Mouse (Mus musculus) urinary bladder, postnatal 36 days (tissue): ENCODE data around the gene Nkiras2.
"Not testable (repeated sequence)": the region's sequence is repeated elsewhere in the genome, so short reads cannot be mapped to it uniquely, and the experiment has no call there.

Experiments used
- DNase-seq, 2 experiments: peaks; one replicate each; pipeline ENCODE4 v3.0.0; 2022; ENCODE audit warnings: low spot score in 2 of 2, mixed read lengths in 1 of 2

Gene Nkiras2

GRCm38 (mm10) chr11:100618761-100619484, at the start of gene Nkiras2:
Gene Nkiras2, plus strand, starts transcription at chr11:100619244.
- peak; percentile 31 to 47 for DNase-seq

- no peak for DNase-seq
Measured at GRCm38 (mm10) chr11:100569789-100570188, 49.3 kb upstream of the Nkiras2 start.

- peak; percentile 59 to 63 for DNase-seq
Measured at GRCm38 (mm10) chr11:100570430-100571201, 48.4 kb upstream of the Nkiras2 start.

GRCm38 (mm10) chr11:100571202-100571567, 47.9 kb upstream of the Nkiras2 start:
- no peak for DNase-seq

- DNase-seq = no peak
Measured at GRCm38 (mm10) chr11:100574188-100574587, 44.9 kb upstream of the Nkiras2 start.

- DNase-seq = peak; percentile 62 to 77
Measured at GRCm38 (mm10) chr11:100574708-100575483, 44.1 kb upstream of the Nkiras2 start, which contains the start of gene Cnp. Gene Cnp, plus strand, starts transcription at chr11:100574904.

GRCm38 (mm10) chr11:100575484-100575855, 43.6 kb upstream of the Nkiras2 start:
- no peak for DNase-seq

- no peak for DNase-seq
Measured at GRCm38 (mm10) chr11:100576256-100576655, 42.8 kb upstream of the Nkiras2 start.

GRCm38 (mm10) chr11:100577852-100578599, 41.0 kb upstream of the Nkiras2 start:
- DNase-seq = no peak

- DNase-seq = no peak
Measured at GRCm38 (mm10) chr11:100579116-100579799, 39.8 kb upstream of the Nkiras2 start.

- DNase-seq = no peak
Measured at GRCm38 (mm10) chr11:100580275-100580674, 38.8 kb upstream of the Nkiras2 start.

- no peak for DNase-seq
Measured at GRCm38 (mm10) chr11:100581756-100582155, 37.3 kb upstream of the Nkiras2 start.

GRCm38 (mm10) chr11:100582413-100582812, 36.6 kb upstream of the Nkiras2 start:
- not testable (repeated sequence) for DNase-seq

GRCm38 (mm10) chr11:100582836-100583235, 36.2 kb upstream of the Nkiras2 start:
- DNase-seq = no peak

GRCm38 (mm10) chr11:100584561-100584961, 34.5 kb upstream of the Nkiras2 start:
- DNase-seq = no peak

- DNase-seq = no peak
Measured at GRCm38 (mm10) chr11:100585148-100585547, 33.9 kb upstream of the Nkiras2 start.

- no peak for DNase-seq
Measured at GRCm38 (mm10) chr11:100588462-100588861, 30.6 kb upstream of the Nkiras2 start.

GRCm38 (mm10) chr11:100592346-100593046, 26.5 kb upstream of the Nkiras2 start:
- DNase-seq = no peak

- no peak for DNase-seq
Measured at GRCm38 (mm10) chr11:100594608-100595007, 24.4 kb upstream of the Nkiras2 start.

GRCm38 (mm10) chr11:100595533-100595932, 23.5 kb upstream of the Nkiras2 start:
- no peak for DNase-seq
